Mouse (Mus musculus) testis, postnatal 10 days (tissue): ENCODE data around the gene Vamp2.

Experiments
- DNase-seq: peaks from one replicate; pipeline ENCODE4 v3.0.0; 2021; ENCODE audit warnings: low spot score

Vamp2 gene

GRCm38 (mm10) chr11:69114621-69115020 lies 26.3 kb downstream of the Vamp2 start:
- DNase-seq = no peak

DNA sequence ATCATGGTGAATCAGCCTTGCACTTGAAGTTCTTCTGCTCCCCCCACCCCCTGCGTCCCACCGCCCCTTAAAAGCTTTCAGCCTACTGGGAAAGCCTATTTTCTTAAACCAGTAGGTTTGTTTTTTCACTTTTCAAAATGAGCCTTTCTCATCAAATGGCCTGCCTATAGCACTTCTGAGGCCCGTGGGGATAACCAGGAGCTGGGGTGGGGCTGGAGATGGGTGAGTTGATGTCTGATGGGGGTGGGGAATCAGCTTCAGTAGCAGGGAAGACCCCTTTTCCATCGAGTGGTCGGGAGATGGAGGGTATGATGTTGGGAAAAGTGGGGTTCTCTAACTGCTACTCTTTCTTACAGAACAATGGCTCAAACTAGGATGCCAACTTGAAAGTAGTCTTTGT lies 28.6 kb downstream of the Vamp2 start:
- no peak for DNase-seq

GRCm38 (mm10) chr11:69117737-69118695 lies 29.7 kb downstream of the Vamp2 start:
- DNase-seq = peak; percentile 79

DNA sequence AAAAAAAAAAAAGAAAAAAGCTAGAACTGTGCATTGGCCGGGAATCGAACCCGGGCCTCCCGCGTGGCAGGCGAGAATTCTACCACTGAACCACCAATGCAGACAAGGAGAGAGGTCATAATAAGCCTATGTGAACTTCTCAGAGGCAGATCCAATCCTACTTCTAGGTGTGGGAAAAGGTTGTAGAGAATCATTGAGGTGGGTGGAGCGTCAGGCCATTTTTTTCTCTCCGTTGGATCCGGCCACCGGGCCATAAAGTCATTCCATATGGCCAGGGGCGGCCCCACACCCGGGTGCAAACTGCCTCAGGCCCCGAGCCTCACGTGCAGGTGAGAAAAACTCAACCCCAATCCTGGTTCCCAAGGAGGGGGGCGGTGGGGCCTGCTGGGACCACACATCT lies 30.5 kb downstream of the Vamp2 start:
- peak; percentile 91 for DNase-seq

- DNase-seq = no peak
These were observed 31.3 kb downstream of the Vamp2 start for GRCm38 (mm10) chr11:69119446-69120155.

GRCm38 (mm10) chr11:69120221-69121000 lies 32.1 kb downstream of the Vamp2 start, which contains the start of gene Hes7:
Gene Hes7, plus strand, starts transcription at chr11:69120404.
- DNase-seq = no peak

DNA sequence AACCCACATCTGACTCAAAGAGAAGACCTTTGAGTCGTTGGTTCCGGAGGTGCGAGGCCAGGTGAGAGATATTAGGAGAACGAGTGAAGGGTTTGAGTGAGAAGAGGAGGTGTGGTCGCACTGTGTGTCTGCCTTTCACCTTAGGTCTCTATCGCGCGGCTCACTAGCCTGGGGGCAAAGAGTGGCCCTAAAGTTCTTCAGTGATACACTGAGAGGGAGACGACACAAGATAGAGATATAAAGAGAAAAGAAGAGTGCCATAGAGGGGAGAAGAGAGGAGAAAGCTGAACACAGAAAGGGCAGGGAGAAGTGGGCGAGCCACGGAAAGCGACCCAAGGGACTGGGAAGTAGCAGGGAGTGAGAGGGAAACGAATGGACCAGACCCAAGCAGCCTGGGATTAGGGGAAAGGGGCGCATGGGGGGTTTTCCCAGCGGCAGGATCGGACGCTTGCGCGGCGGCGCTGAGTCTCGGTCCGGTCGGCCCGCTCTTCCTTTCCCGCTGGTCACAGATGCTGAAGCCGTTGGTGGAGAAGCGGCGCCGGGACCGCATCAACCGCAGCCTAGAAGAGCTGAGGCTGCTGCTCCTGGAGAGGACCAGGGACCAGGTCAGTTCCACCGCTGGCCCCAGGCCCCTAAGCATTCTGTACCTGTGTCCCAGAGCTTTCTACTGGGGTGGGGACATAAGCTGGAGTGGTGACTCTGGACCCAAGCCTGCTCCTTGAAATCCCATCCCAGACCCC lies 32.9 kb downstream of the Vamp2 start:
- DNase-seq = no peak

DNA sequence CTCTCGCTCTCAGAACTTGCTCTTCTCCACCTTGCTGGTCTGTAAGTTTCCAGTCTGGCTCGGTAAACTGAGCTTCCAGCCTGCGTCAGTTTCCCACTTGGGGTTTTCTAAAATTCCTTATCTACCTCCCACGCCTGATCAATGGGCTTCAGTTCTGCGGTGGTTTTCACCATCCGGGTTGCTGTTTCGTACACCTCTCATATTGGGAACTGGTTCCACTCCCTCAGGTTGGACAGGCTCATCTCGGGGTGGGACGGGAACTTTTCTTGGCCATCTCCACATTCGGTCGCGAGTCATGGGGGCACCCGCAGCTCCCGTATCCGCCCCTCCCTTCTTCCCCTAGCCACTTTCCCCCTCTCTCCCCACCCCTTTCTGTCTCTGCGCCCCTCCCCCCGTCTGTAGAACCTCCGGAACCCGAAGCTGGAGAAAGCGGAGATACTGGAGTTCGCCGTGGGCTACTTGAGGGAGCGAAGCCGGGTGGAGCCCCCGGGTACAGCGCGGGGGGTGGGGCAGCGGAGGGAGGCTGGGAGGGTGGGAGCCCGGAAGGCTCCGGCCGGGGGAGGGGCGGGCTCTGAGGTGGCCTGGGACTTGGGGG lies 33.5 kb downstream of the Vamp2 start:
- peak; percentile 83 for DNase-seq

DNA sequence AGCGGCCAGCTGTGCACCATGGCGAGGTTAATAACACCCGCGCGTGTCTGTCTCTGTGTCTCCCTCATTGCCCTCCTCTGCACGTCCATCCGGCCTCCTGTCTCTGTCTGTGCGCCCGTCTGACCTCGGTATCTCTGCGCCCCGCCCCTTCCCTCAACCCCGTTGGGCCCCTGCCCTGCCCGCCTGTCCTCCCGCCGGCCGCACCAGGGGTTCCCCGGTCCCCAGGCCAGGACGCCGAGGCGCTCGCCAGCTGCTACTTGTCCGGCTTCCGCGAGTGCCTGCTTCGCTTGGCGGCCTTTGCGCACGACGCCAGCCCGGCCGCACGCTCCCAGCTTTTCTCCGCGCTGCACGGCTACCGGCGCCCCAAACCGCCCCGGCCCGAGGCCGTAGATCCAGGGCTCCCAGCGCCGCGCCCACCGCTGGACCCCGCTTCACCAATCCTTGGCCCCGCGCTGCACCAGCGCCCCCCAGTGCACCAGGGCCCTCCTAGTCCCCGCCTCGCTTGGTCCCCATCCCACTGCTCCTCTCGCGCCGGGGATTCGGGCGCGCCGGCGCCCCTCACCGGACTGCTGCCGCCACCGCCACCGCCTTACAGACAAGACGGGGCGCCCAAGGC lies 34.2 kb downstream of the Vamp2 start, which contains the start of gene 9130213A22Rik:
Gene 9130213A22Rik (minus strand): TSS at position 254 of the 616 bp plus-strand sequence.
- DNase-seq = peak; percentile 91

DNA sequence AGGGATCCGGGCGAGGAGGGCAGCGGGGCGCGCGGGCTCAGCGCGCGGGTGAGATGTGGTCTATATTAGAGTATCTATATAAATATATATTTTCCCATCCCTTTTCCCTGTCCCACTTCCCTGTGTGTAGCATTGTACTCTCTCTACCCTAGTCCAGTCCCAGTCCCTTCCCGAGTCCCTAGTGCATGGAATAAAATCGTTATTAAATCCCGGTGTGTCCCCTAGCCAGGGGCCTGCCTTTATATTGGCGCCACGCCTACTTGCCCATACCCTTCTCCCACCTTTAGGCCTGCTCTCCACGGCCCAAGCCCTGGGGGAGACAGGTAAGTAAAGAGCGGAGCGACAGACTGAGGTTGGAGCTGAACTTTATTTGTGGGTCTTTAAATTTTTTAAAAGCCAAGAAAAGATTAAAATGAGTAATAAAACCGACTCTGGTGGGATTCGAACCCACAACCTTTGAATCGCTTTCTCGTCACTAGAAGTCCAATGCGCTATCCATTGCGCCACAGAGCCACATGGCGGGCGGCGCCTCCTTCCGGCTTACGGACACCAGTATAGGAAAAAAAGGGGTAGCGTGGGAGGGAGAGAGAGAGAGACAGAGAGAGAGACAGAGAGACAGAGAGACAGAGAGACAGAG lies 34.9 kb downstream of the Vamp2 start:
- peak; percentile 90 for DNase-seq

DNA sequence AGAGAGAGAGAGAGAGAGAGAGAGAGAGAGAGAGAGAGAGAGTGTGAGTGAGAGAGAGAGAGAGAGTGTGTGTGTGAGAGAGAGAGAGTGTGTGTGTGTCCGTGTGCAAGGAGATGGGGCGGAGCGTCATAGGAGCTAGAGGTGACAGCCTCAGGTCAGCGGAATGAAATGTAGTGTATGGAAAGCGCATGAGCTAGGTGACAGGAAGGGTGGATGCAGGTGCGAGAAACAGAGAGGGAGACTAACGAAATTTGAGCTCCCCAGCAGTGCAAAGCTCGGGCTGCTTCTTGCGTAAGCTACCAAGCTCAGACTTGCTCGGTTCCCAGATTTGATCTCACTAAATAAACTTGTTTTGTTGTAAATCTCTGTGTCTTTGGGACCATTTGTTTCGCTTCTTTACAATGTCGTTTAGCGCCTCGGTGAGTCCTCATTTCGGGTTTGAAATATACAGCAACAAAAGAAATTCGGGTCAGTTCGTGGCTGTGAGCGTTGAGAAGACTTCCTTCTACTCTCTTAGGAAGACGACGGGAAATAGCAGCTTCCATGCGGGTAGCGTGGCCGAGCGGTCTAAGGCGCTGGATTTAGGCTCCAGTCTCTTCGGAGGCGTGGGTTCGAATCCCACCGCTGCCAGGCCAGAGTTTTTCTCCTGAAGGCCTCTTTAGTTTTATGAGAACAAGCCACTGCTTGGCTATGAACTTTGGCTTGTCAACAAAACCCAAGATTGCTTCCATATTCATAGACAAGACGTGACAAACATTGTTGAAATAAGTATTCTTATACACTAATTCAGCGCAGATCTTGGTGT lies 35.6 kb downstream of the Vamp2 start:
- DNase-seq = peak; percentile 90

DNA sequence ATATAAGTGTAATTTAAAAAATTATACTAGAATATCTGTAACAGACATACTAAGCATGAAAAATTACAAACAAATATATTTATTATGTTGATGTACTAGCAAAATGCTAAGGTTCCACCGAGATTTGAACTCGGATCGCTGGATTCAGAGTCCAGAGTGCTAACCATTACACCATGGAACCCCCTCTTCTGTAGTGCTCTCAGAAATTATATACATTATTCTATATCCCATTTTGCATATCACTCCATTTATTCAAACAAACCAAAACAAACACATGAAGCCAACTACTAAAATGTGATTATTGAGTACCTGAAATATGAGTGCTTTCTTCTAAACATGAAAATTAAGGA lies 36.2 kb downstream of the Vamp2 start:
- DNase-seq = peak; percentile 77

DNA sequence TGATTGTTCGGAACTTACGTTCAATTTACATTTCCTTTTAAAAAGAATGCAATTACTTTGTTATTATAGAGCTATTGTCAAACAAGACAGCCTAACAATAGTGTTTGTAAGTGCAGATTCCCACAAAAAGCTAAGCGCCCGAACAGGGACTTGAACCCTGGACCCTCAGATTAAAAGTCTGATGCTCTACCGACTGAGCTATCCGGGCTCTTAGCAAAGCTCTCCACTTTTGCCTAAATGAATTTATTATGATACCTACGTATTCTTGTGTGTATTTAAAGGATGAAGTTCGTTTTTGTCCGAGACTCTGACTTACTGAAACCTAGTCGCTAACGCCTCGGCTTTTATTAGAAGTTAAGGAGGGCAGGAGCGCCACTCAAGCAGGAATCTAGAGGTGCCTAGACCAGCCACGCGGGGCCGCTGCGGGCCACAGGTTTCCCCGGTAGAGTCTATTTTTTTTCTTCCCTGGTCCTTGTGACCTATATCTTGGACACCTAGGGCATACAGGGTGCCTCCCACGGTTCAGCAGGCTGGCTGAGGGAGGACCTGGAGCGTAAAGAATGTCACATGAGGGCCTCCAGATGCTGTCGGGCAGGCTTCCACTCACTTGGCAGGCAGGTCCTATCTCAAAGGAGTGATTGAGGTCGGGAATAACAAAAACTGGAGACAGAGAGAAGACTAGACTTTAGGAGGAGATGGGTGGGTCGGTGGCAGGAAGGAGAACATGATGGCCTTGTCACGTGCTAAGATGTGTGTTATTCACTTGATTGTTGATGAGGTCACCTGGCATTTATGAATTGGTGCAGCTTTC lies 37.0 kb downstream of the Vamp2 start:
- DNase-seq = peak; percentile 87

DNA sequence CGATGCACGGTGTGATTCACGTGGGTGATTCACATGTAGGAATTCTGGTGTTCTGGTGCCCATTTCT lies 37.4 kb downstream of the Vamp2 start, which contains the start of gene Aloxe3:
Gene Aloxe3 (plus strand): TSS at position 45 of the 67 bp plus-strand sequence.
- DNase-seq = no peak

DNA sequence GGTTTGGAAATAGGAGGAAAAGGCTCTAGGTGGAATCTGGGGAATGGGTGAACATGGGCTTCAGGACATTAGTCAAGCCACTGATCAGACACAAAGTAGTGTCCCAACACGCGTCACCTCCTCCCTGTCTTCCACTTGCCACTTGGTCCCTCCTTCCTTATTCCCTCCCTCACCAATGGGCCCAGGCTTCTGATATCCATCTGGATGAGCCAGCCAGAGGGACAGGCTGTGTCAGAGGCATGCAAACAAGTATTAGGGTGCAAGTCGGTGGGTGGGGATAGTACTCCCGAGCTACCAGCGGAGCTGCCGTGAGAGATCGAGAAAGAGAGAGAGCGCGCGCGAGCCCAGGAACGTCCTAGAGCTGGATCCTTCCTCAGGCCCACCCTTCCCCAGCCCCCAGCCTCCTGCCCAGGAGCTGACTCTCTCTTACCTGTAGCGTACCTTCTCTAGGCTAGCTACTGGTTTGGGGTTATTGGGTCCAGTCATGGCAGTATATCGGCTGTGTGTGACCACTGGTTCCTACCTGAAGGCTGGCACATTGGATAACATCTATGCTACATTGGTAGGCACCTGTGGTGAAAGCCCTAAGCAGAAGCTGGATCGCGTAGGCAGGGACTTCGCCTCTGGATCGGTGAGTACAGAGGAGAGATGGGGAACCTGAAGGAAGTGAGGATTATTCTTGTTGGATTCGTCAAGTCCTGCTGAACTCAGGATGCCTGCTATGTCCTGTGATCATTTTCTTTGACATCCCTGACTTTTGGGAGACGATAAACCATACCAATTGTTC lies 37.8 kb downstream of the Vamp2 start:
- no peak for DNase-seq

GRCm38 (mm10) chr11:69126706-69127095 lies 38.4 kb downstream of the Vamp2 start:
- DNase-seq = no peak

- no peak for DNase-seq
These were observed 40.3 kb downstream of the Vamp2 start for GRCm38 (mm10) chr11:69128426-69129122.

DNA sequence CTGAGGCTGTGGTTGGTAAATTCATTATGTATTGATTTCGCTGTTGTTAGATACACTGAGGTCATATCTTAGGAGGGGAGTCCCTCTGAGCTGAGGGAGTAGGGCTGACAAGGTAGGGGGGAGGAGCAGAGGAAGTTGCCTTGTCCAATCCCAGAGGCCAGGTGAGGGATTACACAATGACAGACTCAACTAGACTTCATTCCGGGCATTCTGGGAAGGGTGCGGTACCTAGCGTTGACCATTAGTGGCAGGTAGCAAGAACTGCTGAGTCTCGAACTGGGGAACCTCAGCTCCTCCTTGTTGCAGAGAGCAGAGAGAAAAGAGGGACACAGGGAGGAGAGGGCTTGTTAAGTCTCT lies 45.3 kb downstream of the Vamp2 start:
- DNase-seq = no peak
